Mouse (Mus musculus): ENCODE measurements at regions not wholly inside any gene's neighbourhood (a gene's known extent, or its start where the extent isn't known, plus 50 kb on each side); places are given as distances from the start of the nearest gene placed in this dataset.

GRCm38 (mm10) chr6:66287607-66288006, 247.6 kb upstream of the Mad2l1 start:
- no peaks in the 10 kb centered on the region for H3K4me1 ChIP-seq (replicated peaks; ENCODE audit: low read depth, low read length)
- H3K27me3 ChIP-seq (ENCODE audit: insufficient read depth, low read length): no peaks in the 10 kb centered on the region
- no peak for TF ChIP-seq CTCF (conservative IDR thresholded peaks at IDR 0.05; ENCODE audit: low read length)
- TF ChIP-seq NANOG (IDR thresholded peaks at IDR 0.05; ENCODE audit: borderline replicate concordance, low read length): no peak
- no peak for TF ChIP-seq POU5F1 (IDR thresholded peaks at IDR 0.05; ENCODE audit: borderline replicate concordance, low read length)

GRCm38 (mm10) chr6:66289196-66289595, 246.0 kb upstream of the Mad2l1 start:
- no peaks in the 10 kb centered on the region for H3K27me3 ChIP-seq (ENCODE audit: insufficient read depth, low read length)
- no peaks in the 10 kb centered on the region for H3K4me1 ChIP-seq (replicated peaks; ENCODE audit: low read depth, low read length)
- no peaks in the 10 kb centered on the region for H3K36me3 ChIP-seq (ENCODE audit: insufficient read depth, low read length)
- no peak overlapping the region for H3K4me3 ChIP-seq (replicated peaks; ENCODE audit: low read length)
- no peak for TF ChIP-seq POU5F1 (IDR thresholded peaks at IDR 0.05; ENCODE audit: borderline replicate concordance, low read length)
- no peak for TF ChIP-seq NANOG (IDR thresholded peaks at IDR 0.05; ENCODE audit: borderline replicate concordance, low read length)
- TF ChIP-seq CTCF (conservative IDR thresholded peaks at IDR 0.05; ENCODE audit: low read length): no peak
- H3K9me3 ChIP-seq (ENCODE audit: low read length): no peaks in the 10 kb centered on the region

More at GRCm38 (mm10) chr6:66287607-66288006, 247.6 kb upstream of the Mad2l1 start:
- H3K36me3 ChIP-seq (ENCODE audit: insufficient read depth, low read length): no peaks in the 10 kb centered on the region
- no peak overlapping the region for H3K4me3 ChIP-seq (replicated peaks; ENCODE audit: low read length)
- no peaks in the 10 kb centered on the region for H3K9me3 ChIP-seq (ENCODE audit: low read length)

GRCm38 (mm10) chr6:66291576-66291975, 243.6 kb upstream of the Mad2l1 start:
- Histone ChIP-seq H3K36me3 (ENCODE audit: insufficient read depth, low read length) (no peaks in the 10 kb centered on the region), H3K4me1 (replicated peaks; ENCODE audit: low read depth, low read length) (no peaks in the 10 kb centered on the region), H3K4me3 (replicated peaks; ENCODE audit: low read length) (no peak overlapping the region), H3K9me3 (ENCODE audit: low read length) (no peaks in the 10 kb centered on the region), H3K27me3 (ENCODE audit: insufficient read depth, low read length) (no peaks in the 10 kb centered on the region)
- TF ChIP-seq POU5F1 (IDR thresholded peaks at IDR 0.05; ENCODE audit: borderline replicate concordance, low read length) (no peak), CTCF (conservative IDR thresholded peaks at IDR 0.05; ENCODE audit: low read length) (no peak), NANOG (IDR thresholded peaks at IDR 0.05; ENCODE audit: borderline replicate concordance, low read length) (no peak)

GRCm38 (mm10) chr6:66298056-66298455, 237.1 kb upstream of the Mad2l1 start:
- no peaks in the 10 kb centered on the region for H3K36me3 ChIP-seq (ENCODE audit: insufficient read depth, low read length)
- H3K27me3 ChIP-seq (ENCODE audit: insufficient read depth, low read length): no peaks in the 10 kb centered on the region
- H3K4me3 ChIP-seq (replicated peaks; ENCODE audit: low read length): no peak overlapping the region
- no peaks in the 10 kb centered on the region for H3K9me3 ChIP-seq (ENCODE audit: low read length)
- H3K4me1 ChIP-seq (replicated peaks; ENCODE audit: low read depth, low read length): no peaks in the 10 kb centered on the region
- TF ChIP-seq POU5F1 (IDR thresholded peaks at IDR 0.05; ENCODE audit: borderline replicate concordance, low read length) (no peak), CTCF (conservative IDR thresholded peaks at IDR 0.05; ENCODE audit: low read length) (no peak), NANOG (IDR thresholded peaks at IDR 0.05; ENCODE audit: borderline replicate concordance, low read length) (no peak)

- no peaks in the 10 kb centered on the region for H3K36me3 ChIP-seq (ENCODE audit: insufficient read depth, low read length)
- H3K9me3 ChIP-seq (ENCODE audit: low read length): no peaks in the 10 kb centered on the region
- H3K4me3 ChIP-seq (replicated peaks; ENCODE audit: low read length): no peak overlapping the region
- no peaks in the 10 kb centered on the region for H3K4me1 ChIP-seq (replicated peaks; ENCODE audit: low read depth, low read length)
- no peak for TF ChIP-seq NANOG (IDR thresholded peaks at IDR 0.05; ENCODE audit: borderline replicate concordance, low read length)
- TF ChIP-seq POU5F1 (IDR thresholded peaks at IDR 0.05; ENCODE audit: borderline replicate concordance, low read length): no peak
- no peak for TF ChIP-seq CTCF (conservative IDR thresholded peaks at IDR 0.05; ENCODE audit: low read length)
- no peaks in the 10 kb centered on the region for H3K27me3 ChIP-seq (ENCODE audit: insufficient read depth, low read length)
Measured at GRCm38 (mm10) chr6:66300189-66300588, 235.0 kb upstream of the Mad2l1 start.

GRCm38 (mm10) chr6:66344848-66345247, 190.3 kb upstream of the Mad2l1 start:
- no peak for TF ChIP-seq CTCF (conservative IDR thresholded peaks at IDR 0.05; ENCODE audit: low read length)
- TF ChIP-seq POU5F1 (IDR thresholded peaks at IDR 0.05; ENCODE audit: borderline replicate concordance, low read length): no peak
- no peak for TF ChIP-seq NANOG (IDR thresholded peaks at IDR 0.05; ENCODE audit: borderline replicate concordance, low read length)
- H3K4me3 ChIP-seq (replicated peaks; ENCODE audit: low read length): no peak overlapping the region
- no peaks in the 10 kb centered on the region for H3K9me3 ChIP-seq (ENCODE audit: low read length)
- no peaks in the 10 kb centered on the region for H3K27me3 ChIP-seq (ENCODE audit: insufficient read depth, low read length)
- peaks cover 4% of the 10 kb centered on the region; the same call in 1 of the 2 replicates for H3K4me1 ChIP-seq (replicated peaks; ENCODE audit: low read depth, low read length)
- no peaks in the 10 kb centered on the region for H3K36me3 ChIP-seq (ENCODE audit: insufficient read depth, low read length)

- H3K9me3 ChIP-seq (ENCODE audit: low read length): no peaks in the 10 kb centered on the region
- H3K4me1 ChIP-seq (replicated peaks; ENCODE audit: low read depth, low read length): peaks cover 4% of the 10 kb centered on the region; the same call in 1 of the 2 replicates
- H3K27me3 ChIP-seq (ENCODE audit: insufficient read depth, low read length): no peaks in the 10 kb centered on the region
- no peak overlapping the region for H3K4me3 ChIP-seq (replicated peaks; ENCODE audit: low read length)
- no peaks in the 10 kb centered on the region for H3K36me3 ChIP-seq (ENCODE audit: insufficient read depth, low read length)
- TF ChIP-seq POU5F1 (IDR thresholded peaks at IDR 0.05; ENCODE audit: borderline replicate concordance, low read length) (no peak), NANOG (IDR thresholded peaks at IDR 0.05; ENCODE audit: borderline replicate concordance, low read length) (no peak), CTCF (conservative IDR thresholded peaks at IDR 0.05; ENCODE audit: low read length) (no peak)
Measured at GRCm38 (mm10) chr6:66347356-66347755, 187.8 kb upstream of the Mad2l1 start.

- no peaks in the 10 kb centered on the region for H3K4me1 ChIP-seq (replicated peaks; ENCODE audit: low read depth, low read length)
- TF ChIP-seq CTCF (conservative IDR thresholded peaks at IDR 0.05; ENCODE audit: low read length) (no peak), POU5F1 (IDR thresholded peaks at IDR 0.05; ENCODE audit: borderline replicate concordance, low read length) (no peak), NANOG (IDR thresholded peaks at IDR 0.05; ENCODE audit: borderline replicate concordance, low read length) (no peak)
- no peak overlapping the region for H3K4me3 ChIP-seq (replicated peaks; ENCODE audit: low read length)
- H3K9me3 ChIP-seq (ENCODE audit: low read length): no peaks in the 10 kb centered on the region
- H3K27me3 ChIP-seq (ENCODE audit: insufficient read depth, low read length): no peaks in the 10 kb centered on the region
- no peaks in the 10 kb centered on the region for H3K36me3 ChIP-seq (ENCODE audit: insufficient read depth, low read length)
Measured at GRCm38 (mm10) chr6:66361130-66361529, 174.1 kb upstream of the Mad2l1 start.

- Histone ChIP-seq H3K4me1 (replicated peaks; ENCODE audit: low read depth, low read length) (no peaks in the 10 kb centered on the region), H3K27me3 (ENCODE audit: insufficient read depth, low read length) (no peaks in the 10 kb centered on the region), H3K4me3 (replicated peaks; ENCODE audit: low read length) (no peak overlapping the region), H3K36me3 (ENCODE audit: insufficient read depth, low read length) (no peaks in the 10 kb centered on the region), H3K9me3 (ENCODE audit: low read length) (no peaks in the 10 kb centered on the region)
- TF ChIP-seq CTCF (conservative IDR thresholded peaks at IDR 0.05; ENCODE audit: low read length): no peak
- no peak for TF ChIP-seq NANOG (IDR thresholded peaks at IDR 0.05; ENCODE audit: borderline replicate concordance, low read length)
- TF ChIP-seq POU5F1 (IDR thresholded peaks at IDR 0.05; ENCODE audit: borderline replicate concordance, low read length): no peak
Measured at GRCm38 (mm10) chr6:66367263-66367662, 167.9 kb upstream of the Mad2l1 start.

All from E14TG2a.4 (cell line).